Mouse (Mus musculus) heart, adult 18-20 months (tissue): ENCODE data around the gene Ptpre. TPM values are rescaled to one million over a fixed set of nuclear protein-coding genes. Genes with fewer than 3 reads are reported as not detected.

Experiments used
- DNase-seq, 2 experiments: peaks; one replicate each; pipeline ENCODE4 v3.0.0; 2021 to 2022; ENCODE audit warnings: mixed read lengths in 1 of 2
- total RNA-seq, 2 experiments: library from RNA; stranded (reverse); gene quantifications; 2 replicates each; pipeline ENCODE4 v1.2.3; 2021

Gene Ptpre
- total RNA-seq, 2 experiments from 2014 or later, result 2.2 to 2.9 TPM

GRCm38 (mm10) chr7:135578715-135579325, 41.5 kb downstream of the Ptpre start:
- no peak for DNase-seq

- no peak for DNase-seq
These were observed 43.2 kb downstream of the Ptpre start for GRCm38 (mm10) chr7:135580306-135581091.

DNA sequence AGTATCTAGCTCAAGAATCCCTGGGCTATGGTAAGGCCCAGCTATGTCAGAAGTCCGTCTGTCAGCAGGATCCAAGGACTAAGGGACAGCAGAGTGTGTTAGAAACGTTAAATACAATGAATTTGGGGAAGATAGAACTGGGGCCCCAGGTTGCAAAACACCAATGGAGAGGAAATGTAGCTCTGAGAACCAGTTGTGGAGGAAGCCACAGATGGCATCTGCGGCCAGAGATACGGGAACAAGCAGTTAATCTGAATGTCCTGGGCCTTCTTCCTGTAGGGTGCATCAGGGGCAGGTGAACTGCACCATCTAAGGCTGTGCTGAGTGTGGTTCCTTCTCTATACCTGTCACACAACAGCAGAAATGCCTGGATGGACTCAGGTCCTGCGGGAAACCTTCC, 43.8 kb downstream of the Ptpre start:
- DNase-seq, result no peak

DNA sequence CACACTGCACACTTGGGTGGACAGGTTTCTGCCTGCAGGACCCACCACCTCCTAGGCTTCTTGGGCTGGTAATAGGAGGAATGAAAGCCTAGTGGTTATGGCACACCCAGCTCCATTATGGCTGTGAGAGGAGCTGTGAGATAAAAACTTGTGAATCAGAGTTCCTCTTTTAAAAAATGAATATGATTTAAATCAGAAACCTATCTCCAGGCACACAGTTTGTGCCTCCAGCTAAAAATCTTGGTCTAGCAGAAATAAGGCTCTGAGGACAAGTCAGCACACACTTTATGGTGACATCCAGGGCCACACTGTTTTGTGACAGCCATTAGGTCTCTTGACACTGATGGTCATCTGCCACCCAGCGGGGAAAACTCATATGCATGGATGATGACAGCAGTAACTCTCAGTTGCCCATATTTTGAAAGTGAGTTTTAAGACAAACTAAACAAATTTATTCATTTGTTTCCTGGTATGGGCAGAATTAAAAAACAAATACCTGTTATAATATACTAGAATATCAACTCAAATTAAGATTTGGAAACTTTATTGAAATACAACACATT, 47.9 kb downstream of the Ptpre start:
- DNase-seq, result no peak

- DNase-seq, result no peak
These were observed 49.1 kb downstream of the Ptpre start for GRCm38 (mm10) chr7:135586402-135586801.

DNA sequence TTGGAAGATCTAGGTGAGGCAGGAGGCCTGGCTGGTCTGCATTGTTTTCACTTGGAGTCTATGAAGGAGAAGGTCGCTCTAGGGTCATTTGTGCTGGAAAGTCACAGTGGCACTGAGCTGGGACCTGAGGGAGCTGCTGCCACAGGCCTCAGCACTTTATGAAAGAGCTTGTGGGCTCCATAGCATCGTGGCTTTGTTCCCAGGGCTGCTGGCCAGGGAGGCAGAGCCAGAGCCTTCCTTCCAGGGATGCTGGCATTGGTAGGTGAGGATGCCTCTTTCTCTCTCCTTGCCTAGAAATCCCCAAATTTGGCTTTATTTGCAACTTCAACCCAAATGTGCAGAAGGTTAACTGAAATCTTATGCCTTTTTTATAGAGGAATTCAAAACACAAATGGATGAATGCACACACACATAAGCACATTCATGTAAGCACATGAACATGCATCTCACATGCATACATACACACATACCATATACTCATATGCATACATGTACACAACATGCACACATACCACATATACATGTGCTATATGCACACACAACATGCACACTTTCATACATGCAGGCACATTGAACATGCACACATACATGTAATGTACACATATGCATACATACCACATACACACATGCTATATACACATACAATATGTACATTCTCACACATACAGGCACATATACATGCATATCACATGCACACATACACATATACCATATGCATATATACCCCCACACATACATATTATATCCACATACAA, 50.7 kb downstream of the Ptpre start:
- DNase-seq, result no peak

DNA sequence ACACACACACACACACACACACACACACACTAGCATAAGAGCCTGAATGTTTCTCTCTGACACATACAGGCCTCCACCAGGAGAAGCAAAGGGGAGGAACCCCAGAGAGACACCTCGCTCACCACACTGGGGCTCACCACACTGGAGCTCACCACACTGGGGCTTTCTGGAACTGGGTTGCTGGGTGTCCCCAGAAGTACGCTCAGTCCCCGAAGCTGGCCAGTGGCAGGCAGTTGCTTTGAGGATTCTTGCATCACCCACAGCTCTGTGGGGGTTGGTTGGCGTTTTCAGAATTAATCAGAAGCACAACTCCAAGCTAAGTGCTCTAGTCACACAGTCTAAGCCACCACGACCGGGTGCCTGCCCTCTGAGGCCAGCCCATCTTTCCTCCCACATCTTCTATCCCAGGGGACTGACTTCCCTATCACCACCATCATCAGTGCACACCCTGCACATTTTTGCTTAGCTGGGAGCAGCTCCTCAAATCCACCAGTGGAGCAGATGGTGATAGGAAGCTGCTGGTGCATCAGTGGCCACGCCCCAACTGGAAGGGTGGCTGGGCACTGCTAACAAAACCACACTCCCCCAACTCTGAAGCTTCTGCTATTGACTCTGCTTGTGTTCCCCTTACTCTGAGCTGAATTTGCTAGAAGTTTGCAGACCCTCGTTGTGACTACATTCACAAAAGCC, 51.5 kb downstream of the Ptpre start:
- no peak for DNase-seq

DNA sequence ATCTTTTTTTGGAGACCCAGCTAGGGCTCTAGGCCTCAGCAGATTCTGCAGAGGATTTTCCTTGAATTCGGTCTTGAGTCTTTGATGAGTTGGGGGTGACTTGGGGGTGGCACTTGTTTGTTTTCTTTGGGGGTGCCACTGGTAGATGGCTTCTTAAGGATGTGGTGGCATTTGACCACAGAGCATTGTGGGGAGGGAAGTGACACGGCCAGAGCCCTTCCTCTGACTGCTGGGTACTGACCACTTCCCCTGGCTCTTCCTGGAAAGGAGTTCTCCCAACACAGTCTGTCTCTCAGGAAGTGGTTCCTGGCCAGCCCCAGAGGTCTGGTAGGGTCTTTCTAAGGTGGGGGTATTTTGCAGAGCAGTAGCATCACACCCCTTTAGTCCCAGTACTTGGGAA, 54.2 kb downstream of the Ptpre start:
- DNase-seq, result no peak

- no peak for DNase-seq
These were observed 56.0 kb downstream of the Ptpre start for GRCm38 (mm10) chr7:135593286-135593685.

DNA sequence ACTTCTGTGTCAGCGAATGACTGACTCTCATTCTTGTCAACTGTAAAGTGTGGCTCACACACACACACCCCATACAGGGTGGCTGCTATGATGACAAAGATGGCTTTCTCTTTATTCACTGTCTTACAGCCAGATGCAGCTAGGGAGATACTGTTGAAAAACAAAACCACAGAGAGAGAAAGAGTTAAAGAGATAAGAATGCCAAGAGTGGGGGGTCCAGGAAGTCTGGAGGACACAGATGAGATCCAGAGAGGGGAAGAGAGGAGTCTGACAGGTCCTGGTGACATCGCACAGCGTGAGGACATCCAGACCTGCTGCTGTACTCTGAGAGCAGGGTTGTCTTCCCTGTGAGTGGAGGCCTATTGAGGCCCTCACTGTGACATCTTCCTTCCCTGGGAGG, 56.5 kb downstream of the Ptpre start:
- no peak for DNase-seq

- no peak for DNase-seq
These were observed 57.4 kb downstream of the Ptpre start for GRCm38 (mm10) chr7:135594676-135595075.

DNA sequence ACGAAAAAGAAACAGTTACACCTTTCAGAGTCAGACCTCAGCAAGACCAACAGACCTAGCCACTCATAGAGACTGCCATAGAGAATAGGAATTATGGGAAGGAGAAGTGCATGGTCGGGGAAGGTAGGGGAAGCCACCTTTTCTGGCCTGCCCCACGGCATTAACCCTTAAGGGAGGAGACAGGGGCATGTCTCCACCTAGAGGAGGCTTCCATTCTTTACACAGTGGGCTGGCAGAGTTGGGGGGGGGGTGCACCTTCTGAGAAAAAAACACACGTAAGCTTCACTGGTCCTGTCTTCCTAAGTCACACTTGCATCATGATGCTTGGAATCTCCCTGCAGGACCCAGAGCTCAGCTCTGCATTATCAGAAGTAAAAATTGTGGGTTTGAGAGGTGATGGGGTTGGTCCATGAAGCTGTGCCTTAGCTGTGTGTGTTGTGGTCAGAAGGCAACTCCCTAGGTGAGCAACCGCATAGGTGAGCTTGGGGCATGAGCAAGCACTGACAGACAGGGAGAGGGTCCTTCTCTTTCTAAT, 58.4 kb downstream of the Ptpre start:
- DNase-seq, result no peak

DNA sequence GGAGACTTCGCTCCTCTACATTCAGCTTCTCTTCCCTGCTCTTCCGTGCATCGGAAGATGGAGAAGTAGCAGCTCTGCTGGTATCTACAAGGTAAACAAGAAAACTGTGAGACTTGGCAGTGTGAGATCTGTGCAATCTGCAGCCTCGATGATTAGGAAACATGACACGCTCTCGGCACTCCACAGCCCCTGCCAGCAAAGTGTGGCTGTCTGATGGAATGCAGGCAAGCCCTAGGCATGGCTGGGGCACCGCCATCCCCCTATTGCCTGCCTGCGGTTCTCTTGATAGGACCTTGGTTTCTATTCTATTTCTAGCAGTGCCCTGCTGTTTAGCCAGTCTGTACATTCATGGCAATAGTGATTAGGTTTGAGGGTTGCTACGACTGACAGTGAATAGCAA, 59.7 kb downstream of the Ptpre start:
- DNase-seq, result peak in 1 of 2 experiments; percentile 45

DNA sequence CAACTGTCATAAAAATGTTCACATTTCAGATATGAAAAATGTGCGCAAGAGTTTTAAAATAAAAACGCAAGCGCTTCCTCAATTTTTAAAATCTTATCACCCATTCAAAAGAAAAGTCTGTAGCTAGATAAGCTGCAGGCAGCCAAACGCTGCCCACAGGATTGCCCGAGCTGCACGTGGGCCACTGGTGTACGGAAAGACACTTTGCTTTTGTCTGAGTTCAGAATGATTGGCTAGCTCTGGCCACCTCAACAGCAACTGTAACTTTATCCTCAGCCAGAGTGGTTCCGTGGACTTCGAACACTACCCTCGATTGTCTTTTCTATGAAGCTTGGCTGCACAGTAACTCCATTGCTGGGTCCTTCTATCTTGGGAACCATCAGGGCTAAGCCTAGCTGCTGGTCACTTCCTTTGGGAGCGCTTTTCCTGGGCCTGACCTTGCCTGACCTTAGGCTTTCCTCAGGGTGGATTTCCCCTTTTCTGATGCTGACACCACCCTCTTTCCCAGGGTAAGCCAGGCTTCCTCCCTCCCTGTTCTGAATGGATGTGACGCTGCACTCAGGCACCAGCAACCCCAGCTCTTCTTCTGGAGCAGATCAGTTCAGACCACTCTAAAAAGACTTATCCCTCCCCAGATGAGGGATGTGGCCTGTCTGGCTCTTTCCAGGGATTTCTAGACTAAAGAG, 60.5 kb downstream of the Ptpre start:
- DNase-seq, result peak; percentile 50 to 83

- DNase-seq, result no peak
These were observed 61.1 kb downstream of the Ptpre start for GRCm38 (mm10) chr7:135598303-135598855.

DNA sequence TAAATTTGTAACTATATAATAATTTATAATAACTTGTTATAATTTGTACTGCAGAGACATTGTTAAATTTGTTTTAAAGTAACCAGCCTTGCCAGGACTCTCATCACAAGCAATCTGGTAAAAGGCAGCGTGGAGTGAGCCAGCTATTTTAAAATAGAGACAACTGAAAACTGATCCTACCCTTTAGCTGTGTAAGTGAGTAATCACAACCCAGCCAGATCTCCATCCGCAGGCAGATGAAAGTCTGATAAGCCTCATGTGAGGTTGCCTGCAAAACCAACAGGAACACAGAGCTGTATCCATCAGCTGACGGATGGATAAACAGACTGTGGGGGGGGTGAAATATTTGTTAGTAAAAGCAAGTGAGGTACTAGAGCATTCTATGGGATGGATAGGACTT, 62.8 kb downstream of the Ptpre start:
- no peak for DNase-seq

DNA sequence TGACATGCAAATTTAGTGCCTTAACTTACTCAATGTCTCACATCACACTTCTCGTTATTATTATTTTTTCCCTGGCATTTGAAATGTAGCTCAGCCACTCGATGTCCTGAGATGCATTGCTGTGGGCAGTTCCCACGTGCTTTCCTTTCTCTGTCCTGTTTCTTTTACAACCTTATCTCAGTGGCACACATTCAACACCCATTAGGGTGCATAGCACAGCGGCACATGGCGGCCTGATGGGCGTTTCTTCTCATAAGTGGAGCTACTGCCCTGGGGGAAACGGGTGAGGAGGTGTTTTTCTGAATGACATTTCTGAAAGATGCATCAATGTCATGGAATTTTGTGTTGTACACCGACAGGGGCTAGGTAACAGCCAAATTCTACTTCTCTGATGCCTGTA, 64.3 kb downstream of the Ptpre start:
- DNase-seq, result no peak

GRCm38 (mm10) chr7:135602265-135602664, 65.0 kb downstream of the Ptpre start:
- no peak for DNase-seq

DNA sequence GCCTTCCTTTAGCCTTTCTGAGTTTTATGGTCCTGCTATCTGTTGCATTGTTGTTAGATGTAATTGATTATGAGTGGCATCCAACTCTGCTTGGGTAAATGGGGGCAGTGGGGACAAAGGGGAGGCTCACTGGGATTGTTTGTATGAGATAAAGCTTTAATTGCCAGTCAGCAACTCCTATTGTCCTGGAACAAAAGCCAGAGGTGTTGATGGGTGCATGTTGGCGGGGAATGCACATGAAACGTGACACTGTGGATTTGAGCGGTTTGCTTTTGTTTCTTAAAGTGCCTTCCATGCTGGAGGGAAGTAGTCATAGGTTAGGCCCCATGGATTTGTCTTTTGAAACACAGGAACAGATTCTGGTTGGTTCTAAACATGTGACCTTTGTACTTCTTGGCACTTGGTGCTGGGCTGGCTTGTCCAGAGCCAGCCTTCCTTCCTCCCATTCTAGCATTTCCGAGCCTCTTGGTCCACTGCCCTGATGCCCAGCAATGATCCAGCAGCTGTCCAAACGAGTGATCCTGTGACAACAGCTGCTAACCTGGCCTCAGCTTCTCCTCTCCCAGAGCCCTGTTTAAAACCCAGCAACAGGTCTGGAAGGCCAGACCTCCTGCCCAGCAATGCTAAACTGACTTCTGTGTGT, 65.7 kb downstream of the Ptpre start:
- peak; percentile 53 to 74 for DNase-seq

GRCm38 (mm10) chr7:135605002-135605803, 67.9 kb downstream of the Ptpre start:
- peak in 1 of 2 experiments; percentile 62 for DNase-seq
